In the genomic region with DNA sequence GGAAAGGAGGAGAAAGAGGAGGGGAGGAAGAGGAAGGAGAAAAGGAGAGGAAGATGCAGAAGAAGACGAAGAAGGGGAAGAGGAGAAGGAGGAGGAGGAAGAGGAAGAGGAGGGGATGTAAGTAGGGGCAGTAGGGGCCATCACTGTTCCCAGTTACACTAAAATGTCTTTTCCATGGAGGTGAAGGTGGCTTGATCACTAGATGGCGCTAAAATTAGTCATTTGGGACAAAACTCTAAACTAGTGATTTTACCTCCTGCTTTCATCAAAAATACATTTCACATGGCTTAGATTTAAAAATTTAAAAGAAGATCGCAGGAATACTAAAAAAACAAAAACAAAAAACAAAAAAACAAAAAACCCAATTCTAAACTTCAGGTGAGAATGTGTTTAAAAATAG, we compare ENCODE assay signal across 12 mouse cellular contexts. TPM values are rescaled to one million over a fixed set of nuclear protein-coding genes. Genes with fewer than 3 reads are reported as not detected.
DNase-seq lines count a peak whose midpoint lies in the region; ATAC-seq and TF ChIP-seq lines count a peak whose summit lies in the region.
"Had no signal": no experiment of that assay in that cellular context is flagged by ENCODE, and none has a peak within 500 bp of the region (broad histone marks: within the 10 kb centered on the region; RNA-seq: fewer than 3 reads in every experiment).

No protein-coding gene starts in this region.

- H3K27me3 ChIP-seq in hindbrain, embryonic 14.5 days (ENCODE audit: control insufficient read depth, insufficient read depth, low read length) = no peaks in the 10 kb centered on the region
- 0 out of 2 replicates have a peak, but pooled peaks cover 3% of the 10 kb centered on the region for H3K27me3 ChIP-seq in hindbrain, embryonic 13.5 days
- no peaks in the 10 kb centered on the region for H3K27me3 ChIP-seq in lung, postnatal 0 days (replicated peaks; ENCODE audit: insufficient read depth, low read length)

- H3K4me1 ChIP-seq in hindbrain, embryonic 14.5 days (replicated peaks; ENCODE audit: control insufficient read depth, insufficient read depth, low read length) = peaks cover 14% of the 10 kb centered on the region
- H3K4me1 ChIP-seq in hindbrain, embryonic 13.5 days (replicated peaks) = peaks cover 54% of the 10 kb centered on the region
- H3K4me1 ChIP-seq in lung, postnatal 0 days (ENCODE audit: insufficient read depth, low read depth, low read length) = no peaks in the 10 kb centered on the region
- H3K4me1 ChIP-seq: liver, embryonic 12.5 days had no signal

- H3K27ac ChIP-seq in hindbrain, embryonic 14.5 days = no peak overlapping the region
- no peak overlapping the region for H3K27ac ChIP-seq in hindbrain, embryonic 13.5 days
- no peak overlapping the region for H3K27ac ChIP-seq in lung, postnatal 0 days (ENCODE audit: low read length)
- H3K27ac ChIP-seq: liver, embryonic 12.5 days had no signal

- peak; percentile 21 for DNase-seq in CD4-positive, CD25-positive, alpha-beta regulatory T cell, adult 2 months (ENCODE audit: low read depth, low spot score)
- DNase-seq in hindbrain, embryonic 14.5 days (ENCODE audit: low spot score) = peak; percentile 74
- DNase-seq in lung, postnatal 0 days (ENCODE audit: low spot score) = peak; percentile 18
- DNase-seq in lung, adult 18-20 months = no peak
- peak; percentile 9 for DNase-seq in lung, postnatal 14 days
- no peak for DNase-seq in yolk sac, embryonic 10.5 days (ENCODE audit: low spot score)
- DNase-seq: gastrocnemius, postnatal 25 days; heart, postnatal 36 days had no signal

- no peak for TF ChIP-seq EP300 in lung, postnatal 0 days (IDR thresholded peaks at IDR 0.05)

- no peak overlapping the region for H3K4me3 ChIP-seq in hindbrain, embryonic 14.5 days (replicated peaks; ENCODE audit: low read length)
- H3K4me3 ChIP-seq in hindbrain, embryonic 13.5 days = no peak overlapping the region
- H3K4me3 ChIP-seq in lung, postnatal 0 days (ENCODE audit: low read depth, low read length) = no peak overlapping the region
- H3K4me3 ChIP-seq: erythroblast, embryonic 14.5 days; liver, embryonic 12.5 days had no signal

- WGBS in hindbrain, embryonic 14.5 days = 35% methylated on average over 3 of the region's 3 CpGs
- 35% methylated on average over 3 of the region's 3 CpGs for WGBS in hindbrain, embryonic 13.5 days
- WGBS in lung, postnatal 0 days = 25% methylated on average over 3 of the region's 3 CpGs

- H3K9ac ChIP-seq in hindbrain, embryonic 14.5 days = no peak overlapping the region
- no peak overlapping the region for H3K9ac ChIP-seq in hindbrain, embryonic 13.5 days
- no peak overlapping the region for H3K9ac ChIP-seq in lung, postnatal 0 days (replicated peaks; ENCODE audit: low read depth)
- H3K9ac ChIP-seq: liver, embryonic 12.5 days had no signal

- no peaks in the 10 kb centered on the region for H3K36me3 ChIP-seq in hindbrain, embryonic 14.5 days (replicated peaks; ENCODE audit: control insufficient read depth, insufficient read depth)
- peaks cover 3% of the 10 kb centered on the region; the same call in 1 of the 2 replicates for H3K36me3 ChIP-seq in hindbrain, embryonic 13.5 days
- no peaks in the 10 kb centered on the region for H3K36me3 ChIP-seq in lung, postnatal 0 days (ENCODE audit: insufficient read depth, low read length)
- H3K36me3 ChIP-seq: liver, embryonic 12.5 days had no signal

- no peak for ATAC-seq in CD4-positive, CD25-positive, alpha-beta regulatory T cell, adult 4 months
- ATAC-seq in hindbrain, embryonic 14.5 days (ENCODE audit: low FRiP score) = no peak
- no peak for ATAC-seq in hindbrain, embryonic 13.5 days (ENCODE audit: low FRiP score)
- no peak for ATAC-seq in lung, postnatal 0 days
- ATAC-seq: liver, embryonic 12.5 days had no signal

- H3K9me3 ChIP-seq in hindbrain, embryonic 14.5 days (ENCODE audit: control insufficient read depth, low read length) = no peaks in the 10 kb centered on the region
- no peaks in the 10 kb centered on the region for H3K9me3 ChIP-seq in hindbrain, embryonic 13.5 days
- H3K9me3 ChIP-seq in lung, postnatal 0 days (ENCODE audit: low read length) = no peaks in the 10 kb centered on the region
- H3K9me3 ChIP-seq: liver, embryonic 12.5 days had no signal

- peak; percentile 58 for TF ChIP-seq CTCF in lung, postnatal 0 days (IDR thresholded peaks at IDR 0.05)

- H3K4me2 ChIP-seq in hindbrain, embryonic 14.5 days (replicated peaks) = no peak overlapping the region
- H3K4me2 ChIP-seq in hindbrain, embryonic 13.5 days = no peak overlapping the region
- no peak overlapping the region for H3K4me2 ChIP-seq in lung, postnatal 0 days (replicated peaks; ENCODE audit: low read depth, low read length)
- H3K4me2 ChIP-seq: liver, embryonic 12.5 days had no signal

RNA-seq across cellular contexts. Expression of a gene that starts 44.8 kb away (rescaled TPM):
- polyA plus RNA-seq in CD4-positive, CD25-positive, alpha-beta regulatory T cell, adult 4 months (2017; shearing (Covaris generic)) = under 1 TPM; 0.47 to 0.86 TPM
- 28.7 and 32.3 TPM in 2 replicates for polyA plus RNA-seq in hindbrain, embryonic 14.5 days (2014; fragmentation: Nextera tagmentation; extraction: Ambion mirVana)
- 45.5 and 47.4 TPM in 2 replicates for polyA plus RNA-seq in hindbrain, embryonic 13.5 days (2015; fragmentation: Nextera tagmentation; extraction: Ambion mirVana)
- 22.7 and 23.4 TPM in 2 replicates for polyA plus RNA-seq in lung, postnatal 0 days (2015; fragmentation: Nextera tagmentation; extraction: Ambion mirVana)

RNA-seq across cellular contexts. Expression of a gene that starts 56.1 kb away (rescaled TPM):
- polyA plus RNA-seq in CD4-positive, CD25-positive, alpha-beta regulatory T cell, adult 4 months (2017; shearing (Covaris generic)) = 10 to 100 TPM; 10.2 to 12.1 TPM
- polyA plus RNA-seq in hindbrain, embryonic 14.5 days (2014; fragmentation: Nextera tagmentation; extraction: Ambion mirVana) = 8.8 and 9.1 TPM in 2 replicates
- polyA plus RNA-seq in hindbrain, embryonic 13.5 days (2015; fragmentation: Nextera tagmentation; extraction: Ambion mirVana) = 6.4 and 6.5 TPM in 2 replicates
- 24.4 and 26.2 TPM in 2 replicates for polyA plus RNA-seq in lung, postnatal 0 days (2015; fragmentation: Nextera tagmentation; extraction: Ambion mirVana)

Comparison
In these comparisons a context has a peak if more than half of its experiments do, and no peak if none do; other contexts are left out.
1. DNase-seq: peak in CD4-positive, CD25-positive, alpha-beta regulatory T cell, adult 2 months (single experiment), hindbrain, embryonic 14.5 days (single experiment), lung, postnatal 0 days (single experiment) and lung, postnatal 14 days (single experiment); none in lung, adult 18-20 months (0 of 2) and yolk sac, embryonic 10.5 days (single experiment).
2. RNA of a gene that starts 44.8 kb away (polyA plus RNA-seq): 45.5 to 47.4 TPM in hindbrain, embryonic 13.5 days, 28.7 to 32.3 TPM in hindbrain, embryonic 14.5 days and 22.7 to 23.4 TPM in lung, postnatal 0 days; 0.47 to 0.86 TPM in CD4-positive, CD25-positive, alpha-beta regulatory T cell, adult 4 months; every median in the first group is over 10 times any median in the second.